Mouse (Mus musculus) ES-Bruce4 (cell line): ENCODE measurements around the gene Colgalt2. TPM values are rescaled to one million over a fixed set of nuclear protein-coding genes. Genes with fewer than 3 reads are reported as not detected.

Experiments
- H3K27ac ChIP-seq: 2 replicates; pipeline ENCODE4 v1.5.1; 2012; ENCODE audit warnings: low read length, inconsistent platforms; ENCODE audit not compliant: insufficient read depth
- H3K27me3 ChIP-seq: 2 replicates; pipeline ENCODE4 v1.6.1; 2012; ENCODE audit warnings: mild to moderate bottlenecking, low read length, inconsistent platforms; ENCODE audit not compliant: control insufficient read depth, poor library complexity, insufficient read depth, severe bottlenecking
- H3K36me3 ChIP-seq: 2 replicates; pipeline ENCODE4 v1.6.1; 2012; ENCODE audit warnings: inconsistent platforms, mild to moderate bottlenecking, low read length, moderate library complexity; ENCODE audit not compliant: control insufficient read depth, poor library complexity, insufficient read depth, severe bottlenecking
- H3K4me1 ChIP-seq: one replicate; pipeline ENCODE4 v1.8.1; 2011; ENCODE audit warnings: low read length; ENCODE audit not compliant: control insufficient read depth, insufficient read depth
- H3K4me3 ChIP-seq: 2 replicates; pipeline ENCODE4 v1.5.1; 2011; ENCODE audit warnings: low read depth, mild to moderate bottlenecking, low read length
- H3K9ac ChIP-seq: 2 replicates; pipeline ENCODE4 v1.6.1; 2012; ENCODE audit warnings: low read depth, mild to moderate bottlenecking, inconsistent platforms; ENCODE audit not compliant: poor library complexity, severe bottlenecking
- H3K9me3 ChIP-seq: replicated peaks from 2 replicates; pipeline ENCODE4 v1.6.1; 2012; ENCODE audit warnings: mild to moderate bottlenecking, low read length, inconsistent platforms; ENCODE audit not compliant: control insufficient read depth, poor library complexity, insufficient read depth, severe bottlenecking
- CTCF ChIP-seq: IDR thresholded peaks from one replicate; pipeline ENCODE4 v1.8.1; 2011; ENCODE audit warnings: low read depth, low read length
- EP300 ChIP-seq: IDR thresholded peaks from 2 replicates; pipeline ENCODE4 v1.6.1; 2011; ENCODE audit warnings: low read depth, low read length; ENCODE audit not compliant: insufficient read depth
- POLR2A ChIP-seq: IDR thresholded peaks from one replicate; pipeline ENCODE4 v1.8.1; 2011; ENCODE audit warnings: low read length; ENCODE audit not compliant: insufficient read depth
- polyA plus RNA-seq: library from polyadenylated mRNA; stranded (reverse); fragments of >200 nt; gene quantifications from 2 replicates; pipeline ENCODE4 v1.2.4, GENCODE M21; 2011; ENCODE audit warnings: low read depth; ENCODE audit not compliant: missing spikeins, insufficient read depth, insufficient read length

Colgalt2 gene
- polyA plus RNA-seq, 1 experiment = not detected

DNA sequence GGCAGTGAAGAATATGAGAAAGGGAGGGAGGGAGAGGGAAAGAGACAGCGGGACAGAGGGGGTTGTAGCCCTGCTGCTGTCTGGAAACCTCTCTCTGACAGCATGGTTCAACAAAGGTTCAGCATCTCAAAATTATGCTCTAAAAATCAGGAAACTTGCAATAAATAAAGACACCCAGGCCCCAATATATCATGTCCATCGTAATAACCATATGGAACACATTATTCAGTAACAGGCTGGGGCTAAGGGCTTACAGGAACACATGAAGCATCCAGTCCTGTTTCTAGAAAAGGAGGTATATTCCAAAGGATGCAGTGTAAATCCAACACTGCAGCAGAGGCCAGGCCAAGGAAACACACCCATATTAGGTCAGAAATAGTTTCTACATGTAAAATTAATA is 150.9 kb downstream of the Colgalt2 start:
- Histone ChIP-seq H3K27me3 (no peaks in the 10 kb centered on the region), H3K4me3 (no peak overlapping the region), H3K9ac (no peak overlapping the region), H3K27ac (no peak overlapping the region), H3K9me3 (no peaks in the 10 kb centered on the region), H3K4me1 (no peaks in the 10 kb centered on the region), H3K36me3 (no peaks in the 10 kb centered on the region)
- TF ChIP-seq EP300 (no peak), CTCF (no peak), POLR2A (no peak)

DNA sequence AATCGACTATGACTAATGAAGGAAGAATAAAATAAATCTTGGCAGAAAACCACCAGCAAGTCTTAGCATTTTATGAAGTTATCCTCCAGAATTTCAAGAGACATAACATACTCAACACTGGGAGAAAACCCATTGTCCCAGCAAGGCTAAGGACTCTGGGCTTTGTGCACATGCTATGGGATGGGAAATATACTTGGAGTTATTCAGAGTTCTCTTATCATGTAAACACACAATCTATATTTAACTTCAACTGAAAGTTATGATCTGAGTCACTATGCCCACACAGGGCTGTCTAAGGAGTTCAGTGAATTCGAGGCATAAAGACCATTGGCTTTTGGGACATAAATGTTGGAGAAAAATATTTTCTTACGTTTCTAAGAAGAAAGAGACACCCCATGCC is 151.3 kb downstream of the Colgalt2 start:
- Histone ChIP-seq H3K4me1 (no peaks in the 10 kb centered on the region), H3K9ac (no peak overlapping the region), H3K9me3 (no peaks in the 10 kb centered on the region), H3K4me3 (no peak overlapping the region), H3K27ac (no peak overlapping the region), H3K27me3 (no peaks in the 10 kb centered on the region), H3K36me3 (no peaks in the 10 kb centered on the region)
- TF ChIP-seq POLR2A (no peak), EP300 (no peak), CTCF (no peak)

GRCm38 (mm10) chr1:152553912-152554547 is 154.4 kb downstream of the Colgalt2 start:
- H3K36me3 ChIP-seq = no peaks in the 10 kb centered on the region

DNA sequence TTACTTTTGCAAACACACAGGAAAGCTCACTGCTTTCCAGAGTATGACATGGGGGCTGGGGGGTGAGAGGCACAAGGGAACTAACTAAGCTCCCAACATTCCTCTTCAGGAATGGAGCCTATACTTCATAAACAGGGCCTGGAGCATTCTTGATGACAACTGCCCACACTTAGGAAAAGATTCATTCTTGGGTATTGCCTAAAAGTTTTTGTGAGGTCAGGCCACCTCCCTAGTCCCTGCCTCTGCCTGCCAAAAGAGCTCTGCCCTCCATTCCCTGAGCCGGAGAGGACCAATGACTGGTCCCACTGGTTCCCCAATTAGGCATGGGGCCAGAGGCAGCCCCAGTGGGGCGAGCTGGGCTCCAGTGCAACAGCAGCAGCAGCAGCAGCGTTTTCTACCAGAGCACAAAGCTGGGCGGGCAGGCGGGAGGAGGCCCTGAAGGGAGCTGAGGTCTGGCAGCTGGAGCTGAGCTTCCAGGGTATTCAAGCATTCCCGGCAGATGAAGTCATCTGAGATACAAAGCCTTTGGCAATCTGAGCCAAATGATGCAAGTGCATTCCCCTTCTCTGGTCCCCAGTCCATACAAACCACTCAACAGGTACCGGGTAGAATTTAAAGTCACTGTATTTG is 156.4 kb downstream of the Colgalt2 start:
- Histone ChIP-seq H3K4me1 (no peaks in the 10 kb centered on the region), H3K27ac (no peak overlapping the region)

More at GRCm38 (mm10) chr1:152553912-152554547, 154.4 kb downstream of the Colgalt2 start:
- no peaks in the 10 kb centered on the region for H3K9me3 ChIP-seq
- no peaks in the 10 kb centered on the region for H3K4me1 ChIP-seq
- no peak overlapping the region for H3K27ac ChIP-seq
- no peaks in the 10 kb centered on the region for H3K27me3 ChIP-seq
- no peak overlapping the region for H3K4me3 ChIP-seq
- no peak overlapping the region for H3K9ac ChIP-seq
- TF ChIP-seq POLR2A = no peak
- no peak for TF ChIP-seq CTCF
- TF ChIP-seq EP300 = no peak

GRCm38 (mm10) chr1:152556576-152557281 is 157.1 kb downstream of the Colgalt2 start:
- H3K27ac ChIP-seq = no peak overlapping the region
- no peaks in the 10 kb centered on the region for H3K4me1 ChIP-seq
- no peaks in the 10 kb centered on the region for H3K36me3 ChIP-seq
- no peak overlapping the region for H3K9ac ChIP-seq
- no peaks in the 10 kb centered on the region for H3K27me3 ChIP-seq
- H3K9me3 ChIP-seq = no peaks in the 10 kb centered on the region
- TF ChIP-seq CTCF = no peak
- no peak for TF ChIP-seq EP300
- TF ChIP-seq POLR2A = no peak
- H3K4me3 ChIP-seq = no peak overlapping the region

More for the DNA sequence above, 156.4 kb downstream of the Colgalt2 start:
- Histone ChIP-seq H3K27me3 (no peaks in the 10 kb centered on the region), H3K9ac (no peak overlapping the region), H3K9me3 (no peaks in the 10 kb centered on the region), H3K4me3 (no peak overlapping the region), H3K36me3 (no peaks in the 10 kb centered on the region)
- TF ChIP-seq CTCF (no peak), POLR2A (no peak), EP300 (no peak)

Other genes starting within 250 kb of the Colgalt2 start
- gene Tsen15, start 13.1 kb upstream of the Colgalt2 start, polyA plus RNA-seq = 37.2 and 38.2 TPM in 2 replicates